Mouse (Mus musculus) megakaryocyte-erythroid progenitor cell, adult 5 weeks (primary cell): ENCODE measurements around the gene Spin2-ps6. TPM values are rescaled to one million over a fixed set of nuclear protein-coding genes. Genes with fewer than 3 reads are reported as not detected.

Source experiments
- polyA plus RNA-seq: library from polyadenylated mRNA; stranded (reverse); fragments of >175 nt; gene quantifications from 2 replicates; pipeline ENCODE4 v1.2.3, GENCODE M21; 2012

The Spin2-ps6 gene
- polyA plus RNA-seq, result not detected in 2 replicates

DNA sequence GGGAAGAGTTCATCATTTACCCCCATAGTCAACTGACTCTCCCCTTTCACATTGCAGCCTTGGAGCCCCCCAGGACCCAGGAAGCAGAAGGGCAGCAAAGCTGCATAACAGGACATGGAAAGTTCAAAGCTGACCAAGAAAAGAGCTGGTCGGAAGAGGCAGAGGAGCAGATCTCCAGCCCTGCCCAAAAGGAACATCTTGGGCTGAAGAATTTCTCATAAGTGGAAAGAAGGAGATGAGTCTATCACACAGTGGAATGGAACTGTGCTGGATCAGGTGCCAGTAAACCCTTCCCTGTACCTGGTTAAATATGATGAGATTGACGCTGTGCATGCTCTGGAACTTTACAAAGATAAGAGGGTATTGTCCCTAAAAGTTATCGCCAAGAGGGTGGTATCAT lies at the start of gene Spin2-ps6:
TSS of gene Spin2-ps6 (plus strand) at position 301 of the 400 bp plus-strand sequence.

Other genes starting within 250 kb of the Spin2-ps6 start
- gene Btbd35f12, start 78.5 kb downstream of the Spin2-ps6 start, polyA plus RNA-seq, result not detected in 2 replicates